Mouse (Mus musculus) Patski (cell line): ENCODE measurements around the gene Unc5b. TPM values are rescaled to one million over a fixed set of nuclear protein-coding genes. Genes with fewer than 3 reads are reported as not detected.

Experiments used
- ATAC-seq: fragments of 100-300 bp; one replicate; pipeline ENCODE4 v1.8.0; 2021
- CTCF ChIA-PET: fragments of 350-600 bp; sonication (Branson Sonifier 250); formaldehyde crosslinking; loops from one replicate; lab custom pipeline; 2022; ENCODE audit warnings: inconsistent platforms; lab: Charles Lee
- POLR2A ChIA-PET: fragments of 350-600 bp; sonication (Branson Sonifier 250); formaldehyde crosslinking; loops from one replicate; lab custom pipeline; 2022; ENCODE audit warnings: antibody characterized with exemption, inconsistent platforms; lab: Charles Lee
- DNase-seq: peaks from one replicate; pipeline ENCODE4 v3.0.0-alpha.2; 2011; ENCODE audit warnings: low read depth, low spot score
- H3K27me3 ChIP-seq: fragments of 371-371 bp; one replicate; pipeline ENCODE4 v1.5.1; 2021
- CTCF ChIP-seq: fragments of 100-300 bp; IDR thresholded peaks from one replicate; pipeline ENCODE4 v1.5.1; 2021
- in situ Hi-C: fragments of 300-500 bp; cut with MboI; formaldehyde crosslinking; loops from 3 replicates; pipeline ENCODE4 v1.11.1; 2018; ENCODE audit warnings: low pct_unique_long_range_greater_than_20kb, mixed read lengths
- polyA plus RNA-seq: library from polyadenylated mRNA; unstranded; gene quantifications from one replicate; pipeline ENCODE4 v1.2.3, GENCODE M21; 2021

Gene Unc5b
- polyA plus RNA-seq, 1 experiment from 2014 or later = 44.8 TPM

DNA sequence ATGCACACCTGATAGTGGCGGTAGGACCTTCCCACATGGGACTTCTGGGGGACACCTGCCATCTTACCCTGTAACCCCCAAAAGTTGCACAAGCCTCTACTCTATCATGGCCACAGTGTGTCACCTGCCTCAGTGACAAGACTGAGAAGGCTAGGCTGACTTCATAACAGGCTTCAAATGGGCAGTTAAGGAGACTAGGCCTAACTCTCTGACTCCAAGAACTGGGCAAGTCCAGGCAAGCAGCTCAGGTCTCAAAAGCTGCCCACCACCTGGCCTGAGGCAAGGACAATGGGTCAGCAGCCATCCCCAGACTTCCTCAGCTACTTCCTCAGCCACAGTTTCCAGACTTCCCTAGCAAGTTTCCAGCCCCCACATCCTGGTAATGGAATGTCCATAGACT, 95.6 kb downstream of the Unc5b start:
- no peak for TF ChIP-seq CTCF
- DNase-seq = no peak
- no peaks in the 10 kb centered on the region for H3K27me3 ChIP-seq
- CTCF ChIA-PET = interaction anchor here (1.4 kb wide), 1 partner anchor 24 kb away, joined by 4 read pairs; no protein-coding TSS in a partner anchor
- POLR2A ChIA-PET = no interaction called here
- no peak for ATAC-seq
- in situ Hi-C loops = no loop called here

DNA sequence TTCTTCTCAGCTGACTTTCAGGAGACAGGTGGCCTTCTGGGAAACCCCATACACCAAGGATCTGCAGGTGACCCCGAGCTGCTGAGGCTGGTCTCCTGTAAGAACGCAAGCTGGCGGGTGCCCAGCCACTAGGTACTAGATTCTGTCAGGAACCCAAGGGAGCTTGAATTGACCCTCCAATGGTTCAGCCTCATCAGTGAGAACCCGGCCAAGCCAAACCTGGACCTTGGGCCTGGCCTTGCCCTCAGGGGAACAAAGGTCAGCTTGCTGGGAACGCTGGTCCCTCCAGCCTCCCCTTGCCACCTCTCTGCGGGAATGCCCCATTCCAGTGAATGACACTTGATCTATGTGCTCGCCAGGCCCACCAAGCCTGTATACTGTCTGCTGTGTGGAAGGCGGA, 97.9 kb downstream of the Unc5b start:
- in situ Hi-C loops = no loop called here
- POLR2A ChIA-PET = no interaction called here
- ATAC-seq (no peak), DNase-seq (no peak)
- CTCF ChIA-PET = interaction anchor here (1.1 kb wide), 1 partner anchor 28 kb away, joined by 3 read pairs; no protein-coding TSS in a partner anchor
- H3K27me3 ChIP-seq = no peaks in the 10 kb centered on the region
- TF ChIP-seq CTCF = no peak

DNA sequence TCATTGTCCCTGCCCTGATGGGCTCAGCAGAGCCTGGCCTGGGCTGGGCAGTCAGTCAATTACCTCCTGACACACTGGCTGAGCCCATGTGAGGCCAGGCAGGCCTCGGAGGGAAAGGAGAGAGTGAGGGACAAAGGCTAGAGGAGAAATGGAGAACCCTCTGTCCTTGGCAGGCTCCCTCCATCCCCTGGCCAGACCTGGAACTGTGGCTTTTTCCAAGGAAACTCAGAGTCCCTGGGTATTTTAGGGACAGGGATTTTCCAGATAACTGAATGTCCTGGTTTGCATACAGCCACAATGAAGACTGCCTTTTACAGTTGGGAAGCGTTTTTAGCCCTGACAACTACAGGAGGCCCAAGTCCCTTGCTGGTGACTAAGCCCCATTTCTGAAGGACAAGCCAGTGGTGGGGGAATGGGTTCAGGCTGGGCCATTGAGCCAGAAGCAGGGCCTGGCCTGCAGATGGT, 99.0 kb downstream of the Unc5b start:
- POLR2A ChIA-PET = no interaction called here
- DNase-seq (no peak), ATAC-seq (no peak)
- TF ChIP-seq CTCF = no peak
- CTCF ChIA-PET = interaction anchor here (1.1 kb wide), 1 partner anchor 29 kb away, joined by 3 read pairs; no protein-coding TSS in a partner anchor
- H3K27me3 ChIP-seq = no peaks in the 10 kb centered on the region
- in situ Hi-C loops = no loop called here

DNA sequence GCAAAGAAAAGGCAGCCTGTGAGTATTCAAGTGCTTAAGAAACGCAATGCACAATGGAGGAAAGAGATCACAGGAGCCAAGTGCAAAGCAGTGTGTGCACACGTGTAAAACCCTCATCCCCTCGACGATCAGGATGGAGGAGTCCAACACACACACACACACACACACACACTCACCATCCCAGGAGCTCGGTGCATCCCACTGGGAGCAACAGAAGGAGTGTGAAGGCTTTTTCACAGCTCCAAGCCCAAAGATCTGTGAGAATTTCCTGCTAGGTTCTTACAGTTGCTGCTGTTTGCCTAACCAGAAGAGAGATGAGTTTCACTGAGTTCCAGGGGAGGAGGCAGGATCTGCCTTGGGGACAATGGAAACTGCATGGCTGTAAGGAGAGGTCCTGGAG, 99.6 kb downstream of the Unc5b start:
- no peaks in the 10 kb centered on the region for H3K27me3 ChIP-seq
- in situ Hi-C loops = no loop called here
- CTCF ChIA-PET = no interaction called here
- POLR2A ChIA-PET = no interaction called here
- ATAC-seq (no peak), DNase-seq (no peak)
- TF ChIP-seq CTCF = no peak

DNA sequence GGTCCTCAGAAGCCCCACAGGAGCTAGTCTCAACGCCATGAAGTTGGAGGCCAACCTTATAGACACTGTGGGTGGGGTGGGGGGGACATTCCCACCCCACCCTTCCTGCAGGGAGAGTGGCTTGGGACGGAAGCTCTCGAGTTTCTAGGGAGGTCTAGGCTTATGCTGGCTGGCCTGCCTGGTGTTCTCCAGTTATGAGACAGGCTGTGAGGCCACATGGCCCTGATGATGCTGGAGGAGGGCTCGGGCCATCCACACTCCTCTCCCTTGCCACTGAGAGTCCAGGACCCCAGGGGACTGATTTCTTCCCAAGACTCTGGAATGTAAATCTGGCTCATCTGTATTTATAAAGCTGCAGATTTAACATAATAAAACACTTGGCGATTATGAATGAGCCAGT, 104.1 kb downstream of the Unc5b start:
- DNase-seq (no peak), ATAC-seq (no peak)
- POLR2A ChIA-PET = no interaction called here
- in situ Hi-C loops = no loop called here
- CTCF ChIA-PET = no interaction called here
- TF ChIP-seq CTCF = no peak
- H3K27me3 ChIP-seq = no peaks in the 10 kb centered on the region

DNA sequence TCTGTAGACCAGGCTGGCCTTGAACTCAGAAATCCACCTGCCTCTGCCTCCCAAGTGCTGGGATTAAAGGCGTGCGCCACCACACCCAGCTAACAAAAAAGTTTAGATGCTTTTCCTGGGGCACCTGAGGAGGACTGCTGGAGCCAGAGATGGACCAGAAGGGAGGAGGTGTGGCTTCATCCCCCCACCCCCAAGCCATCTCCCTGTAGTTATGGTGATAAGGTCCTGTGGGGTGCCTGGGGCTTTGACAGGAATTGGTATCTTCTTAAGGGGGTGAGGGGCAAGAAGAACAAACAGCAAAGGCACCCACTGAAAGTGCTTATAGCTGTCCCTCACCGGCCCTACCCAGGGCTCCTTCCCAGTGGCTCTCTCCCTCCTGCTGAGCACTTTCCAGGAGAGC, 104.5 kb downstream of the Unc5b start:
- DNase-seq (no peak), ATAC-seq (no peak)
- no peaks in the 10 kb centered on the region for H3K27me3 ChIP-seq
- ChIA-PET CTCF (no interaction called here), POLR2A (no interaction called here)
- no peak for TF ChIP-seq CTCF
- in situ Hi-C loops = no loop called here

DNA sequence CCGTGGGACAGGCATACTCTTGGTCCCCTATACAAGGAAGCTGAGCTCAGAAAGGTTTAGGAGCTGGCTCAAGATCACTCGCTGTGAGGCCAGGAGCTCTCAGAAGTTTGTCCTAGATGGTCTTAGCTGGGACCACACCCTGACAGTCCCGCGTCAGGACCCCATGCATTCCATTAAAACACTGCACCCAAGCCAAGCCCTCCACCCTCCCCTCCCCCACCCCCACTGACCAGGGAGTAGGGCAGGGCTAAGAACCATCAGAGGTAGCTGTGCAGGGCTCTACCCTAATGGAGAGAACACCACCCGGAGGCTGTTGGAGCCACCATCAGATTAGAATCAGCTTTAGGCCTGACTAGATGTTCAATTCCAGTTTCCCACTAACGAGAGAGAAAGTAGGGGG, 106.9 kb downstream of the Unc5b start:
- in situ Hi-C loops = no loop called here
- no peak for ATAC-seq
- POLR2A ChIA-PET = no interaction called here
- no peak for TF ChIP-seq CTCF
- CTCF ChIA-PET = no interaction called here
- no peaks in the 10 kb centered on the region for H3K27me3 ChIP-seq
- no peak for DNase-seq

DNA sequence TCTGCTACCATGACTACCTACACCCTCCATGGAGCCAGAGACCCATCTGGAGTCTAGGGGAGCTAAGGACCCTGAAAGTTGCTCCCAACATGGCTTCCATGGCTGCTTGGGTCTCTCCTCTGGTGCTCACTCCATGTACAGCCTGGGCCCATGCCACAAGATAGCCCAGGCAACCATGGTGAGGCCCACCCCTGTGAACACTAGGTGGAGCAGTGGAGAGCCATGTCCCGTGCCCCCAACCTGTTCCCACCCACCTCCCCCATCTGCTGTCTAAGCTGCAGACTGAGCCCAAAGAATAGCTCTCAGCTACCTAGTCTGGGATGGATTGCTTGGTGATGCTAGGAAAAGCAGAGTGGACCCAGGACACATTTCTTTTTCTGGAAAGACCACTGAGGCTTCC, 108.0 kb downstream of the Unc5b start:
- no peaks in the 10 kb centered on the region for H3K27me3 ChIP-seq
- in situ Hi-C loops = no loop called here
- DNase-seq = no peak
- CTCF ChIA-PET = no interaction called here
- POLR2A ChIA-PET = no interaction called here
- TF ChIP-seq CTCF = no peak
- ATAC-seq = no peak

DNA sequence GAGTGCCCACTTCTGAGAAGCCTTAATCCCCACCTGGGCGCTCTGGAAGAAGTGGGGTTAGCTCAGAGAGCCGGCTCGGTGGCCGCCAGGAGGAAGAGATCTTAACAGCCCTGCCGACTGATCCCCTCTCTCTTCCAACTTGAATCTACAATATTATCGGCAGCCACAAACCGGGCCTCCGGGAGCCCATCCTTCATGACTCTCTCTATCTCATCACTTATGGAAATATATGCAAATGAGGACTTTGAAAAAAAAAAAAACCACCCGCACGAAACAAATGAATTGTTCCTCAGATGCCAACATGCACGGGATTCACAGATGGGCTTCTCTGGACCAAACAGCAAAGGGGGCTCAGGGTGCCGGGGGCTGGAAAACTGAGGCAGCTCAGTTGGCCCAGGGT, 109.7 kb downstream of the Unc5b start:
- DNase-seq (no peak), ATAC-seq (no peak)
- POLR2A ChIA-PET = no interaction called here
- no peak for TF ChIP-seq CTCF
- CTCF ChIA-PET = no interaction called here
- in situ Hi-C loops = no loop called here
- H3K27me3 ChIP-seq = no peaks in the 10 kb centered on the region

DNA sequence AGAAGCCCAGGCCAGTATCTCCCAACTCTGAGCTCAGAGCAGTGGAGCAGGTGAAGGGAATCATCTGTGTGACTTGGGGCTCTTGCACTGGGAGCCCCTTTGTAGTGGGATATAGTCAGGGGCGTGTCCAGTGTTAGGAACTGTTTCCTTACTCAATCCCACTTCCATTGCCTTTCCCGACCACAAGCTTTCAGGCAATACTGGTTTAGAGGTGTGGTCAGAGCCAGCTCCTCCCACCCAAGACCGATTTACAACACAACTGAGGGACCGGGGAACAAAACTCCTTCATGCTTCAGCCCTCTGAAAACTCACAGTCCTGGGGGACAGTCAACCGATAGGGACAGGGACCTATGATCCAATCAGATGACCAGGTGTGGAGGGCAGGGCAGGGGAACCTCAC, 110.9 kb downstream of the Unc5b start:
- ATAC-seq (no peak), DNase-seq (no peak)
- H3K27me3 ChIP-seq = no peaks in the 10 kb centered on the region
- CTCF ChIA-PET = no interaction called here
- POLR2A ChIA-PET = no interaction called here
- no peak for TF ChIP-seq CTCF
- in situ Hi-C loops = no loop called here

DNA sequence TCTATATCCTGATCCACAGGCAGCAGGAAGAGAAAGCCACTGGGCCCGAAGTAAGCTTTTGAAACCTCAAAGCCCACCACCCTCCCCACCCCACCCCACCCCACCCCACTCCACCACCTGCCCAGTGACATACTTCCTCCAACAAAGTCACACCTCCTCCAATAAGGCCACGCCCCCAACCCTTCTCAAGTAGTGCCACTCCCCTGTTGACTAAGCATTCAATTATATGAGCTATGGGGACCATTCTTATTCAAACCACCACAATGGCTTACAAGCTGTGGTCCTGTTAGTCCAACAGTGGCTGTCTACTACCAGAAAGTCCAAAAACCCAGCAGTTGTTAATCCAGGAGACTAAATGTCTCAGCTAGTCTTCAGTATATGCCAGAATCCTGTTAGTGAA, 112.9 kb downstream of the Unc5b start:
- POLR2A ChIA-PET = no interaction called here
- CTCF ChIA-PET = interaction anchor here (0.6 to 1.3 kb wide), 3 partner anchors 20 to 116 kb away, joined by 3 to 4 read pairs (median 3); no protein-coding TSS in a partner anchor
- DNase-seq (no peak), ATAC-seq (no peak)
- in situ Hi-C loops = no loop called here
- no peak for TF ChIP-seq CTCF
- no peaks in the 10 kb centered on the region for H3K27me3 ChIP-seq

DNA sequence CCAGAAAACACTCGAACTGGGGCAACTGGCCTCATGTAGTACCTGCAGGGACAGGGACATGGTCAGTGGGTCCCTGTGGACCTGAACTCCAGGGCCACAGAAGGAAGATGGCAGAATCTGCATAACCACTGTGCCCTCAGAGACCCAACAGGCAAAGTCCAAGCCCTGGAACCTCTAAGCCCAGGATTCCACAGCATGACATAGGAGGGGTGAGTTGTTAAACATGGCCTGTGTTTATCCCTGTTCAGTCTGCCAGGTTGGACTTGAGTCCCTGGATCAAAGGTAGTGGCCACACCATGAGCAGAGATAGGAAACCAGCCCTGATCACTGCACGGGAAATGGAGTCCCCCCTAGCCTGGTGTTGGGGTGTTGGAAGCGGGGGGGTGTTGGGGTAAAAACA, 114.9 kb downstream of the Unc5b start:
- ATAC-seq (no peak), DNase-seq (no peak)
- TF ChIP-seq CTCF = no peak
- H3K27me3 ChIP-seq = no peaks in the 10 kb centered on the region
- in situ Hi-C loops = no loop called here
- POLR2A ChIA-PET = interaction anchor here (0.7 kb wide), 1 partner anchor 14 kb away, joined by 3 read pairs; no protein-coding TSS in a partner anchor
- CTCF ChIA-PET = no interaction called here

Other genes with a start within 250 kb of the Unc5b start
- gene Cdh23, start 135.1 kb downstream of the Unc5b start, polyA plus RNA-seq = 0.19 TPM
- gene Slc29a3, start 78.8 kb downstream of the Unc5b start, polyA plus RNA-seq = 11.2 TPM